Mouse (Mus musculus): ENCODE measurements around the gene Creld2. TPM values are rescaled to one million over a fixed set of nuclear protein-coding genes. Genes with fewer than 3 reads are reported as not detected.
A peak's percentile ranks its signal among the peaks of the same experiment; 100 is the strongest.
"Not testable (repeated sequence)": the region's sequence is repeated elsewhere in the genome, so short reads cannot be mapped to it uniquely, and the experiment has no call there.

The Creld2 gene
- 10 to 100 TPM; 15.0 to 35.2 (median 26.0) TPM for total RNA-seq (2022)

DNA sequence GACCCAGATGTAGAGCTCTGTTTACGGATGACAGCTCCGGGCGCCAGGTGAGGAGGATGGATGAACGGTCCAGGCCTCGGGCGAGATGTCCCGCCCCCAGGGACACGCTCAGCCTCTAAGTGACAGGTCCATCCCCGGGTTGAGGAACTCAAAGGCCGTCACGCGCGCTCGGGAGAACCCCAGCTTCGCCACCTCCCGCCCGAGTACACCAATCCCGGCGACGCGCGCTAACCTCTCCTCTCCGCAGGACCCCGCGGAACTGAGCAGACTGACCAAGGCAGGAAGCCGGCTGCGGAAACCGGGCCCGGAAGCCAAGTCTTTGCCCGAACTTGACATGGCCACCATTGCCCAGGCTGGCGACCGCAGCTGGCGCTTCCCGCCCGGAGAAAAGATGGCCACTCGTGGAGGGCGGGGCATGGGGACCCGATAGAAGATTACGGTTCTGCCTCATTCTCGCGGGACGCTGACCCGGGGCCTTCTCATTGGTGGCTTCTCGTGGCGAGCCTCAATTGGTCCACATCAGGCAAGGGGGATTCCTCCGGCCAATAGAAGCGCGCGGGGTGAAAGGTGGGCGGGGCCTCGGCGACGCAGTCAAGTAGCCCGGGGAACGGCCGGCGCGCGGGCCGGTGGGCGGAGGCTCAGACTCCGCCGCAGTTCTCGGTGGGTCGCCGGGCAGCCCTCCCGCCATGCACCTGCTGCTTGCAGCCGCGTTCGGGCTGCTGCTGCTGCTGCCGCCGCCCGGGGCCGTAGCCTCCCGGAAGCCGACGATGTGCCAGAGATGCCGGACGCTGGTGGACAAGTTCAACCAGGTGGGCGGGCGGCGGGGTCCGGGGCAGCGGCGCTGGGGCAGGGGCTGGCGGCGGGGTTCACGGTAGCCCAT is at the start of gene Creld2, which contains the start of gene Alg12:
Gene Creld2, plus strand, starts transcription at position 621 of the 880 bp plus-strand sequence.
Gene Alg12, minus strand, starts transcription at position 293 of the 880 bp plus-strand sequence.
- DNase-seq (ENCODE audit: low spot score in 2 of 2): peak; percentile 100

DNA sequence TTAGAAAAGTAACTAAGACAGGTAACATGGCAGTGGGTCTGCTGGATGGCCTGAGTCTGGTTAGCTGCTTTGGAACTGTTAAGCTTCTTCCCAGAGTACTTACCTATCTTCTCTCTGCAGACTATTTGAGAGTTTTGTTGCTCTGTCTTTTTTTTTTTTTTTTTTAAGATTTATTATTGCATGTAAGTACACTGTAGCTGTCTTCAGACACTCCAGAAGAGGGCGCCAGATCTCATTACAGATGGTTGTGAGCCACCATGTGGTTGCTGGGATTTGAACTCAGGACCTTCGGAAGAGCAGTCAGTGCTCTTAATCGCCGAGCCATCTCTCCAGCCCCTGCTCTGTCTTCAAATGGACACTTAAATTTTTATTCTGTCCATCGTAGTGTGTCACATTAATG is 44.8 kb upstream of the Creld2 start:
- not testable (repeated sequence) for DNase-seq (ENCODE audit: low spot score in 2 of 2)

DNA sequence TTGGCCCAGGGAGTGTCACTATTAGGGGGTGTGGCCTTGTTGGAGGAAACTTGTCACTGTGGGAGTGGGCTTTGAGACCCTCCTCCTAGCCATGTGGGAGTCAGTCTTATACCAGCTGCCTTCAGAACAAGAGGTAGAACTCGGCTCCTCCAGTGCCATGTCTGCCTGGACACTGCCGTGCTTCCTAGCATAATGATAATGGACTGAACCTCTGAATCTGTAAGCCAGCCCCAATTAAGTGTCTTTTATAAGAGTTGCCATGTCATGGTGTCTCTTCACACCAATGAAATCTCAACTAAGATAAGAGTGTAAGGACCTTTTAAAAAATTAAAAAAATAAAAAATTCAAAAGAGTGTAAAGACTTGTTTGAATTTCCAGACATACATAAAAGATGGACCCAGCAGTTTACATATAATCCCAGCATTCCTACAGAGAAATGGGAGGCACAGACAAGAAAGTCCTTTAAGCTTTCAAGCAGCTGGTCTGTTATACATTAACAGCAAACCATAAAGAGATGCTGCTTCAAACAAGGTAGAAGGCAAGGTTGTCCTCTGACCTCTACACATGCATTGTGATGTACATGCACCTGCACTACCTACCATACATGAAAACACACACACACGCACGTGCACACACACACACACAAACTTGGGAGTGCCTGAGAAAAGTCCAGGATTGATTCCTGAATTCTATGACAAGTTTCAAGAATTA is 27.2 kb upstream of the Creld2 start:
- DNase-seq (ENCODE audit: low spot score in 2 of 2): no peak

DNA sequence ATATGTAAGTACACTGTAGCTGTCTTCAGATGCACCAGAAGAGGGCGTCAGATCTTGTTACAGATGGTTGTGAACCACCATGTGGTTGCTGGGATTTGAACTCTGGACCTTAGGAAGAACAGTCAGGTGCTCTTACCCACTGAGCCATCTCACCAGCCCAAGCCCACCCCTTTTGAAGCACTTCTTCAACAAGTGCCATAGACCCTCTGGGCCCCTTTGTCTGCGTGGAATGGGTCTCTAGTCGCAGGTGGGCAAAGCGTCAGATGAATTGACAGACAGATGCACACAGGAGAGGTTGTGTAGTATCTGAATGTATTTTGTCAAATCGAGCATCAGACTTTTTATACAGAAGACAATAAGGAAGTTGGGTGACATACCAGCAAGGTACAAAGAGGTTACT is 24.7 kb upstream of the Creld2 start:
- DNase-seq (ENCODE audit: low spot score in 2 of 2): not testable (repeated sequence)

DNA sequence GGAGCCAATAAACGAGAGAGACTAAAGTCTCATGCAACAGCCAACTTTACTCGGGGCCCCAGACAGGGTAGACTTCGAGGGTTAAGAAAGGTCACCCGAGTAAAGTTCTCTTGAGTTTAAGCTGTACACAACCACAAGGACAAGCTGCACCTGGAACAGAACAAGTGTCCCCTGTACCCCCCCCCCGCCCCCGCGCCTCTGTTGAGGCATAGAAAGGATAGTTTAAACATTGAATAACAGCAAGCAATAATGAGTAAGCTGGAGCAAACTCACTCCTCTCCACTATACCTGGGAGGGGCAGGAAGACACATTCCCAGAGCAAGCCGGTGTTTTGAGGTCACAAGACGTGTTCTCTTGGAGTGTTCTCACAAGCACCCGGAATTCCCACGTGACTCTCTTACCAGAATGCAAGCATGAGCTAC is 19.5 kb upstream of the Creld2 start:
- DNase-seq (ENCODE audit: low spot score in 2 of 2): no peak

DNA sequence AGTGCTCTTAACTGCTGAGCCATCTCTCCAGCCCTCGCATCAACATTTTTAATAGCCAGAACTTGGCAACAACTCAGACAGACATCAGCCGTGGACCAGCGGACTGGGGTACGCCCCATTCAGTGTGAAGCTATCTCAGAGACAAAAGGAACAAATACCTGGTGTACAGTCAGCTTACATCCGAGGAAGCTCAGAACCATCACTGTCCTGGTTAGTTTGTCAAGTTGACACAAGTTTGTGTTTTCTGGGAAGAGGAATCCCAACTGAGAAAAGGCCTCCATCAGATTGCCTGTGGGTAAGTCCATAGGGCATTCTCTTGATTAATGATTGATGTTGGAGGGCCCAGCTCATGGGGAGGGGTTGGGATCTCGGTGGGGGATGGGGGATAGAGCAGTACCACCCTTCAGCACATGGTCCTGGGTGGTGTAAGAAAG is 18.5 kb upstream of the Creld2 start:
- no peak for DNase-seq (ENCODE audit: low spot score in 2 of 2)

DNA sequence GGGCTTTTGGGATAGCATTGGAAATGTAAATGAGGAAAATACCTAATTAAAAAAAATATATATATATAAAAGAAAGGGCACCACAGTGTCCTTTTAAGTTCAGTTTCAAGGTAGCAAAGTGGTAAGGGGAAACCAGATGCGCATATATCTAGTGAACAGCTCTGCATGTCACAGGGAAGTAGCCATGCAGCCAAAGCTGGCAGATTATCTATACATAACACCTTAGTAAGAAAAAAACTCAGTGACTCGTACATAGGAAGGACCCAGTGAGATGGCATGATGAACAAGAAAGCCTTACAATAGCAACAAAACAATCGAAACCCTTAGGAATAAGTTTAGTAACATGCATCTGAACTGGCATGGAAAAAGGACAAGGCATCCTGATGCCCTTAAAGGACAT is 17.5 kb upstream of the Creld2 start:
- DNase-seq (ENCODE audit: low spot score in 2 of 2): no peak

DNA sequence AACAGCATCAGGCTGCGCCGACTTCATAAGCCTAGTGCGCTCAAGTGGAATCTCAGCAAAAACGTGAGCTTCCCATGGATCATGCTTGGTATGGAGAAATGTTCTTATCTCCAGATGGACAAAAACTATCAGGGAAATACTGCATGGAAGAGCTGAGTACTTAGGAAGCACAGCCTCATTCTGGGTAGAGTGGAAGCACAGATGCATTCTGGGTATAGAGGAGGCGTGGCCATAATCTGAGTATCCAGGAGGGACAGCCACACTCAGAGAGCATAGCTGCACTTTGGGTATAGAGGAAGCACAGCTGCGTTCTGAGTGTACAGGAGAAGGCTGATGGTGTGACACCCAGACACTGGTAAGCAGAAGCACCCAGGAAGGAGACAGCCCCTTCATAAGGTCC is 17.1 kb upstream of the Creld2 start:
- no peak for DNase-seq (ENCODE audit: low spot score in 2 of 2)

DNA sequence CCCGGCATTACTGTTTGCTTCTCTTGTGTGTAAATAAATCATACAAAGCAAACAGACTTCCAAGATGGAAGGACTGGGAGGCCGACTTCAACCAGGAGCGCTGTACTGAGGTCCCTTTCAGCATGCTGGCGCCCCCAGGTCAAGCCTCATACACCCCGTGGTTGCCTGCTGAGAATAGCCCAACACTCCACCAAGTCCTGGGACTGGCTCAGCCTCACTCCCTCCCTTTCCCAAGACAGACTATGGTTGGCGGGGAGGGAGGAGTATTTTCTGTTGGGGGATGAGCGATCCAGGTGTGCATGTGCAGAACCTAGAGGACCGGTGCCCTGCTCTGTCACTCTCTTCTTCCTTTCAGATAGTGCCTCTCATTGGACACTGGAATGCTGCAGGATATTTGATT is 11.3 kb upstream of the Creld2 start:
- DNase-seq (ENCODE audit: low spot score in 2 of 2): no peak

DNA sequence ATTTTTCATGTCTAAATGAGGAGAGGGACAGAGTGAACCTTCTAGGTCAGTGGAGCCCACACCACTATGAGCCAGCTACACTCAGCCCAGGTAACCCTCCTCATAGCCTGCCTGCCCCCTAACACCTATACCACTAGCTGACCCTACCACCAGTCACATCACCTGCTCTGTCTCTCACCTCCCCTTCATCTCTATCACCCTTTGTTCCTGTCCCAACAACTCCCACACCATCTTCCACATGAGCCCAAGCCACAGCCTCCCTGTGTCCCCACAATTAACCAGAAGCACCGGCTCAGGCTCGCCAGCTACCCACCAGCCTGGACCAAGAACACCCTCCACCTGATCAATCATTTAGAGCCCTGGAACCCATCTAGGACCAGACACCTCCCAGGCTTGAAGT is 9.1 kb upstream of the Creld2 start:
- DNase-seq (ENCODE audit: low spot score in 2 of 2): no peak

DNA sequence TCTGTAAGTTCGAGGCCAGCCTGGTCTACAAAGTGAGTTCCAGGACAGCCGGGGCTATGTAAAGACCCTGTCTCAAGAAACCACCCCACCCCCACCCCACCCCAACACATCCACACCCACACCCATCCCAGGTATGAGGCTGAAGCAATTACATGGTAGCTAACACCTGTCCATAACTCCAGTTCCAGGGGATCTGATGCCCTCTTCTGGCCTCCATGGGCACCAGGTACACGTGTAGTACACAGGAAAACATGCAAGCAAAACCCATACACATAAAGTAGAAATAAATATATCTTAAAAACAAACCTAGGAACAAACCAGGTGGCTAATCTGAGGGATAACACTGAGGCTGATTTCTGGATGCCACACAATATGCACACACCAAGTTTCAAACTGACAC is 6.2 kb upstream of the Creld2 start:
- DNase-seq (ENCODE audit: low spot score in 2 of 2): no peak

DNA sequence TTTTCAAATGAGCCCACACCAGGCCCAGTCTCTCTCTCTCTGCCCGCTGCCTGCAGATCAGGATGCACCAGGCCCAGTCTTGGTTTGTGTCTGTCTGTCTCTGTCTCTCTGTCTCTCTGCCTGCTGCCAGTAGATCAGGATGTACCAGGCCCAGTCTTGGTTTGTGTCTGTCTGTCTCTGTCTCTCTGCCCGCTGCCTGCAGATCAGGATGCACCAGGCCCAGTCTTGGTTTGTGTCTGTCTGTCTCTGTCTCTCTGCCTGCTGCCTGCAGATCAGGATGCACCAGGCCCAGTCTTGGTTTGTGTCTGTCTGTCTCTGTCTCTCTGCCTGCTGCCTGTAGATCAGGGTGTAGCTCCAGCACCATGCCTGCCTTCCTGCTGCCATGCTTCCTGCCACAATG is 5.6 kb upstream of the Creld2 start:
- DNase-seq (ENCODE audit: low spot score in 2 of 2): not testable (repeated sequence)

DNA sequence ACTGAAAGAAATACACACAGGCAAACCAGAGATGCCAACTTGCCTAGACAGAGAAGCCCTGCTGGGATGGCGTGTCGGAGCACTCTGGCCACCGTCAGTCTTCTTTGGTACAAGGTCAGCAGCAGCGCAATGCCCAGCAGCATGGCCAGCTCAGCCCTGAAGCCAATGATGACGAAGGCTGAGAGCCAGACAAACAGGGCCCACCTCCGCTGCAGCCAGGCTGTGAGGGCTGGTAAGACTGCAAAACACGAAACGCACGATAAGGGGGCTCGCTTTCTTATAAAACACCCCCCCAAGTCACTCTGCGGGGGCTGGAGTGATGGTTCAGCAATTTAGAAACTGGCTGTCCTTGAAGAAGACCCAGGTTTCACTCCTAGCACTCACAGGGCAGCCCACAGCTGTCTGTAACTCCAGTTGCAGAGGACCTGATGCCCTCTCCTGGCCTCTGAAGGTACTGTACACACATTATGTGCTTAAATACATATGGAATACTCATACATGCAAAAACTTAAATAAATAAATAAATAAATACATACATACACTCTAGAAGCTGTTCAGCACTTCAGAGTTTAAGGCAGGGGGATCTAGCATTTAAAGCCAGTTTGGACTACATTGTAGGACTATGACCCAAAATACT is 4.9 kb upstream of the Creld2 start:
- no peak for DNase-seq (ENCODE audit: low spot score in 2 of 2)

DNA sequence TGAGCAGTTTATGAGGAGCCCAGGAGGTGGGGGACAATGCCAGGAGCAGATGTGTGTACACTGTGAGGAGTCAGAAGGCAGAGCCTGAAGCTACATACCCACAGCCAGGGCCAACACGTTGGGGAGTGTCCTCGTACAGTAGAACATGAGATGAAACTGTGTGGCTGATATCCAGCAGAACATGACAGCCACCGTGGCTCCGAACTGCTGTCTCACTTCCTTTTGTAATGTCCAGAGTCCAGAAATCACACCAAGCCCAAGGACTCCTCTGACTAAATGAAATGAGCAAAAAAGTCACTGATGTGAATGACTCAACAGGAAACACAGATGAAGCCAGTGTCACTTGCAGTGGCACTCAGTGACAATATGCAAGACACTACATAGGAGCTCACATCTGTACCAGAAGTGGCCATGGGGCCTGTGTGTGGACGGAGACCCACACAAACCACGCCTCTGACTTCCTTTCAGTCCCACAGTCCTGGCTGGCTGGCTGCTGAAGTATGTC is 4.2 kb upstream of the Creld2 start:
- DNase-seq (ENCODE audit: low spot score in 2 of 2): no peak

DNA sequence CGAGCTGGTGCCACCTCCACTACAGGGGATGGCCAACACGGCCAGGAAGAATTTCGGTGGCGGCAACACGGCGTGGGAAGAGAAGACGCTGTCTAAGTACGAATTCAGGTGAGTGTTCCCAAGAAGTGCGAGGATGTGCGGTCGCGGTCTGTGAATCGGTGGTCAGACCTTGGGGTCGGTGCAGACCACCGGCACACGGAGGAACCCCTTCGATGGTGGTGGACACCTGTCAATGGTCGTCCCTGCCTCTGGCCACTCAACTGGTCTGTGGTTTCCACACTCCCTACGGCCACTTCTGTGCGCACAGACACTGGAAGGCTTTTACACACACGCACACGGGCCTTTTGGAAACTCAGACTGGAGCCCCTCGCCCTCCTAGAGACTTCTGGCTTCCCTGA is 459 bp downstream of the Creld2 start:
- DNase-seq (ENCODE audit: low spot score in 2 of 2): no peak

DNA sequence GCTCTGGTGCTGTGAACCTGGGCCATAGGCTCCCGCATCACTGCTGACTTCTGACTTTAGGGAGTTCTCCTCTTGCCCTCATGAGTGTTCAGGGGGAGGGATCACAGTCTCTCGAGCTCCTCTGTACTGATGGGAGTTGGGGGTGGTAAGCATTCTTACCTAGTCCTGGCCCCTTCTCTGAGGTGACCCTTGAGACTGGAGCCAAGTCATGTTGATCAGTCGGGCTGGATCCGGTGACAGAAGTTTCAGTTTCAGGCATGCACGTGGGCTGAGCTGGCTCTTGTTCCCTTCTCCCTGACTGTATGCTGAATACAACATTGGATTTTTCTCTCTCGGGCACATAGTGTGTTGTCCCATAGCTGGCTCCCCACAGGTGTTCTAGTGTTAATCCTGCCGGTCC is 2.0 kb downstream of the Creld2 start:
- no peak for DNase-seq (ENCODE audit: low spot score in 2 of 2)

DNA sequence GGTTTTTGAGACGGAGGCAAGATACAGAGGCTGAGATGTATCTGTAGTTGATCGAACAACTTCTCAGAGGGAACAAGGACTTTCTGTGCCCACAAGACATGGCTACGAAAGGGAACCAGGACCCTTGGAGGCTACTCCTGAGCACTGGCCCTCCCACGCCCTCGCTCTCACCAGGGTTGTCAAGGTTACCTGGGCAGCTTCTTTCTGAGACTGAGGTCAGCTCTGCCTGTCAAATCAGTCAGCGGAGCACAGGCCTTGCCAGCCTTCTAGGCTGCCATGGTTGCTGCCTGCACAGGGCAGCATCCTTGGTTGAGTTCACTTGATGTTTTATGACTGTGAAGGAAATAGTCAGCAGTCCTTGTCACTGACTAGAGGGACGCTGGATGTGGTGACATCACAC is 3.1 kb downstream of the Creld2 start:
- no peak for DNase-seq (ENCODE audit: low spot score in 2 of 2)

DNA sequence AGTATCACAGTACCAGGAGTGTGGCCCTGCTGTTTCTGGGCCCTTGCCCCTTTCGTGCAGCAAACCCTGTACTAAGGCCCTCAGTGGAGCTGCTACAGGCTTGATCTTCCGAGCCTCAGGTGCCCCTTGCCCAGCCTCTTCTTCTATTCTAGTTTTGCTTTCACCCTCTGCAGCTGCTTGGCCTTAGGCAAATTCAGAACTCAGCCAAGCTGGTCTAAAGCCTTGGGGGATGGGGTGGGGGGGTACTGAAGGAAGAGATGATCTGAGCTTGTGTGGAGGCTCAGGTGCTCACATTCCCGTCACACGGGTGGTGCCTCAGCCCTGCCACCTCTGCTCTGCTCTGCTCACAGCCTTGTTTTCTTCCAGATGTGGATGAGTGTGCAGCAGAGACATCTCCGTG is 3.9 kb downstream of the Creld2 start:
- no peak for DNase-seq (ENCODE audit: low spot score in 2 of 2)

DNA sequence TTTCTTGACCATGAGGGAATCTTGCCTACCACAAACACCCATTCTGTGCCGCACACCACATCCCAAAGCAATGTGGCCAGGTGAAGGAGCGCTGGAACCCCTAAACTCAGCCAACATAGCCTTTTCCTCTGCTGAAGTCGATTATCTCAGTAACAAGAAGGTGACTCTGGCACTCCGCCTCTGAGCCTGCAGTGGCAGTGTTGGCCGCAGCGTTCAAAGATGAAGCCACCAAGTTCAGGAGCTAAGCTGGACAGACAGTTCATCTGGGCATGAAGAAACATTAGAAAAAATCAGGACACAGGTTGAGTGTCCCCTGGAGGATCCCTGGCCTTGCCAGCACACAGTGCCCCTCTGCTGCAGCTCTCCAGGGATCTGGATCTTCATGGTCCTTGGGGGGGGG is 8.0 kb downstream of the Creld2 start:
- DNase-seq (ENCODE audit: low spot score in 2 of 2): no peak

DNA sequence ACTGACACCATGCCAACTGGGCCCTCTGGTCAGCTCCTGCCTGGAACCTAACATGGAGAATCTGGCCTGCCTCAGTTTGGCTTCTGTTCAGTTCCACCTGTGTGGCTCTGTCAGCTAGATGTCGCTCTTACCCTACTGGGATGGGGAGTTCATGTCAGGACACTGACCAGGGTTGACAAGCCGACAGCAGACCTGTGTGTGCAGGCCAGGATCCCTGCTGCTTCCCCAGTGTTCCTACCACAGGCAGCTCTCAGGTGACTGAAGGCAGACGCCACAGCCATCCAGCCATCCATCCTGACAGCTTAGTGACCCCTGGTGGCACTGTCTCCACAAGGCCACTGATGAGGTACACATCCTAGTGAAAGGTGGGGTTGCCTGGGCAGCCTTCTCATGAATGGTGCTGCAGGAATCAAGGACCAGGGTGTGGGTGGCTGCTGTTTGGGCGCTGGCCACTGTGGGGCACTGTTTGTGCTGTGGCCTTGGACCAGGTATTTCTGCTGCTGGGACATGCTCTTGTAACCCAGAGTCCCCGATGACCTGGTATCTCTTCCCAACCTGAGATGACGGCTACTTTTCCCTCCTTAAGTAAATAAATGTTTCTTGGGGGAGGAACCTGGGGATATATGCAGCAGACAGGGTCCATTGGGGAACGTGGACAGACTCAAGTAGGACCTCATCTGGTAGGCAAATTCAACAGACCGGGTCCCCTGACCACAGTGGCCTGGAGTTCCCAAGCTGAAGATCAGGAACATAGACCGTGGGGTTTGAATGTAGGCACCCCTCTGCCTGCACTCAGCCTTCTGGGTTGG is 8.7 kb downstream of the Creld2 start:
- peak in 1 of 2 experiments; percentile 46 for DNase-seq (ENCODE audit: low spot score in 2 of 2)
